Mouse (Mus musculus) right cerebral cortex, adult 18-20 months (tissue): ENCODE measurements at regions not wholly inside any gene's neighbourhood (a gene's known extent, or its start where the extent isn't known, plus 50 kb on each side); places are given as distances from the start of the nearest gene placed in this dataset.
"Not testable (repeated sequence)": the region's sequence is repeated elsewhere in the genome, so short reads cannot be mapped to it uniquely, and the experiment has no call there.

Experiments
- DNase-seq: peaks from one replicate; pipeline ENCODE4 v3.0.0; 2022; ENCODE audit warnings: mixed read lengths

GRCm38 (mm10) chrX:166809165-166809564 is 223.6 kb upstream of the Egfl6 start:
- DNase-seq = peak; percentile 51

DNA sequence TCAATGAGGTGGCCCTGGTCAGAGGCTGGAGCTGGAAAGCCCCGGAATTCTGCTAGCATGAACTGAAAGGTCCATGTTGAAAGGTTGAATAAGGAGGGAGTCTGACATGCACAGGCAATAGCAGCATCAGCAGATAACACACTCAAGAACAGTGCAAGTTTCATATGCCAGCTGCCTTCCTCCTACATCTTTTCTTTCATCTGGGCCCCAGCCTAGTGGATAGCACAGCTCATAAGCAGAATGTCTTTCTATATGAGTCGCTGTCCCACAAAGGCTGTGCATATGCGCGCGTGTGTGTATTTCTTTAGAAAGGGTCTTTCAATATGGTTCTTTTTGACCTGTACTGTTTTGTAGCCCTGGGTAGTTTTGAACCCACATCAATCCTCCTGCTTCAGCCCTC is 222.7 kb upstream of the Egfl6 start:
- peak; percentile 29 for DNase-seq

DNA sequence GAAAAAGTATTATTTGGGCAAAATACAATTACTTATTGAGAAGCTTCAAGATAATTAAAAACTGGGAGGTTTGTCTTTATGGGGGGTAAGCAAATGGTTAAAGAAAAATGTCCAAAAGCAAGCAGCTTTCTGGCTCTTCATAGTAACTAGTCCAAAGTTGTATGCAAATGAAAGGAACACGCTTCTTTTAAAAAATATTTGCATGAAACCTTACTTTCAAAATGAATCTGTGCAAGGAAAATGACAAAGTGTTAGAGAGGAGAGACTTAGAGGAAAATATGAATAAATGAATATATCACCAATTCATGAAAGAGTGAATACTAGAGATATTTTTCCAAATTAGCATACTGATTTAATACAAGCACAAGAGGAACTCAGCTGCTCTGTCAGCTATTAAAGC is 220.4 kb upstream of the Egfl6 start:
- DNase-seq = no peak

- no peak for DNase-seq
Measured at GRCm38 (mm10) chrX:166805480-166805879, 220.0 kb upstream of the Egfl6 start.

DNA sequence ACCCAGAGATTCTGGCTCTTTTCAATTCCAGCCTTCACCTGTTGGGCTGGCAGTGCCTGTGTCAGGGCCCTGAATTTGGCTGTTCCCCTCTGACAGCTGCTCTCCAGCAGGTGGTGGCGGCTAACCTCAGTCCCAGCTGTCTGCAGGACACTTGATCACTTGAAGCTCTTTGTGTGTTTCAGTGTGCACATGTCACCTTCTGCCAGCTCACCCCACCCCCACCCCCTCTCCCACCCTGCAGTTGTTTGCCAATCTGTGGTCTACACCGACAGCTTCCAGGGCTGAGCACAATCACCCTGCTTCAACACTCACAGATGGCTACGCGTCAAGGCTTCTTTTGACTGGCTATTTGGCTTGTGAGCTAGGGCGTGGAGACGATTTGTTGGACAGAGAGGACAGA is 217.7 kb upstream of the Egfl6 start:
- DNase-seq = no peak

DNA sequence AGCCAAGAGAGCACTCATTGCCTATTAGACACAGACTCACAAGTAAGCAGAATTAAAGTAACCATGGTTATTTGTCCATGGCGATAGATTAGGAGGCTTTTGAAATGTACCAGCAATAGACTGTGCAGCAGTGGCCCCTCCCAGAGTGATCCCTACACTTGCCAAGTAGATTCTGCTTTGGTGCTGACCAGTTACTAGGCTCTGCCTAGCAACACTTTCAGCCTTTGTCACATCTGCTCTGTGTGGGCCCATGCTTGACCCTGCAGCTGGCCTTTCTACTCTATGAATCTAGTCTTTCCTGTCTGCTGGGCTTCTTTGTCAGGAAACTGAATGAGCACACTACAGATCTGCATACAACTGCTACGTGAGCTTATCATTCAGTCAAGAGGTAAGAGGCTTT is 215.5 kb upstream of the Egfl6 start:
- no peak for DNase-seq

DNA sequence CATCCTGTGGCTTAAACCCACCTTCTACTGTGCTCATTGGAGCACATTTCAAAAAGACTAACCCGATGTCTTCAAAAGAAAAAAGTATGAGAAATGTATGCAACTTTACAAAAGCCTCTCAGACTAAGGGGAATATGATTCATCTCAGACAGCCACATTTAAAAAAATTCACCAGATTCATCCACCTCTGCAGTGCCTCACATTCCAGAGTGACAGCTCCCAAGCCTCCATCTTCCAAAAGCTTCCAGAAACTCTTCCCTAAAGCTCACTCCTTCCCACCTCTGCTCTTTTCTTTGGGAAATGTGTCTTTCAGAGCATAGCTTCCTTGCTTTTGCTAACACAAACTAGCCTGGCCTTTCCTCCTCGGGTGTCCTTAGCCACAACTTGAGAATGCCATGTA is 210.1 kb upstream of the Egfl6 start:
- DNase-seq = peak; percentile 28

DNA sequence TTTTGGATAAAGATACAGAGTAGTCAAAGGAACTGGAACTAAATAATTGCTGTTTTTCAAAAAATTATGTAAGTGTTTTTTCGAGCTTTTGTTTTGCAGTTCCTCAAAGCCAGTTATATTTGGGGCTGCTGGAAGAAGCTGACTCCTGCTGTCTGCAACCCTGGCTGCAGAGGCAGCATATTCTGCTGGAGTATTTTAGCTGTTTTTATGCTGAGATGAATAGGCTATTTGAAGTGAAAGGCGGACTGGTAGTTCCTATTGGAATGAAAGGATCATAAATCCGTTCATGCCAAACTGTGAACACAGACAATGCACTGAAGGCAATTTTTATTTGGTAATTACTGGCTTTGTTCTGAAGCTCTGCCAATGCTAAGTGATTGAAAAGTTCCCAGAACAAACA is 203.5 kb upstream of the Egfl6 start:
- DNase-seq = peak; percentile 36

DNA sequence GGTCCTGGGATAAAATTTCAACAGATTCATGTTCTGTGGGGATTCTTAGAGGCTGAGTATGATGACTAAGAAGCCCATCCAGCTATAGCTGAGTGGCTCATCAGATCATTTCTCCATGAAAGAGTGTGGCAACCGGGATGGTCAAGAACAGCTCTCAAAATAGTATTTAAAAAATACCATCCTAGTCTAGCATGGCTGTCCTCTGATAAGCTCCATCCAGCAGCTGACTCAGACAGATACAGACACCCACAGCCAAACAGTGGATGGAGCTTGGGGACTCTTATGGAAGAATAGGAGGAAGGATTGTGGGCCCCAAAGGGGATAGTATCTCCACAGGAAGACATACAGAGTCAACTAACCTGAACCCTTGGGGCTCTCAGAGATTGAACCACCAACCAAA is 201.6 kb upstream of the Egfl6 start:
- not testable (repeated sequence) for DNase-seq

DNA sequence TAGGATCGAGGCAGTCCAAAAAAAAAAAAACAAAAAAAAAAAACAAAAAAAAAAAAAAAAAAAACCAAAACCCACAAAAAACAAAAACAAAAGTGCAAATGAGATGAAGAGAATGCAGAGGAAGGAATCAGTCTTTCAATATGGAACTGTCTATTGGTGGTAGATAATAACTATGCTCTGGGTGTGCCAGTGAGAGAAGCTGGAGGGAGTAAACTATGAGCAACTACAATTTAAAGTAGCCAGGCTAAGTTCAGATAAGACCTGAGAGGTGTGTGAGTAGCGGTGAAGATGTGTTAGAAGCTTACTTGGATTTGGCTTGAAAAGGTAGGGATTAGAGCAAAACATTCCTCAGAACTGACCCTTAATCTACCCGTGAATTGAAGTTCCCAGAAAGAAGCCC is 200.1 kb upstream of the Egfl6 start:
- no peak for DNase-seq

DNA sequence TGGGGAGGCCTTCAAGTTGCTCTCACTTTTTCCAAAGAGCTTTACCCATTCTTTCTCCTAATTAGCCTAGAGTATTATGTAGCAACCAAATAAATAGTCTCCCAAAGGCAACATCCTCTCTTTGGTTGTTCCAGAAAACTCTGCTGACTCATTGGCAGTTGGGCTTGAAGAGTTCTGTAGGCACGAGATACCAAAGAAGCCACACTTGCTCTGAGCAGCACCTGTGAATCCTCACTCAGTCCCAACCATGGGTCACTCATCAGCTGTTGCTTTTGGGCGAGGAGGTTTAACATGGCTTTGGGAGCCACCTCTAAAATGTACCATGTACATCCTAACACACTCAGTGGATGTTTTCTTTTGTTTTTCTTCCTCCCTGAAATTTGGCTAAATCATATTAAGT is 197.9 kb upstream of the Egfl6 start:
- DNase-seq = no peak

GRCm38 (mm10) chrX:166779334-166780092 is 194.0 kb upstream of the Egfl6 start:
- no peak for DNase-seq

DNA sequence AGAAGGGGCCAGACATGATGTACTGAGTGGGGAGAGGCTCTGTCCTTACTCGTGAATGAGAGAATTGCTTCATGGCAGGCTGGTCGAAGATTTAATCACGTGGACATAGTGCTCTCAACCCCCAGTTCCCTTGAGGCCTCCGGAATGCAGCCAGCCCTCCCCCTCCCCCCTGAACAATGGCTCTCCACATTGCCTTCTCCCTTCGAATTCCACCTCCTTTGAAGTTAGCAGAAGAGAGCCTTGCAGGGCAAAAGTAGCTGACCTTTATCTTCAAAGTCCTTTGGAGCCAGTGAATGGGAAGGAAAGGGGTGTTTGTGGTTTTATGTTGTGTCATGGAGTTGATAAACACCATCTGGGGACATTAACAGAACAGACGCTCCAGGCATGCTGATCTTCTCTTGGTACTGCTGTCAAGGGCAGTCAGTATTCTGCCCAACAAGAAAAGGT is 187.9 kb upstream of the Egfl6 start:
- DNase-seq = no peak

GRCm38 (mm10) chrX:166766991-166767390 is 181.5 kb upstream of the Egfl6 start:
- no peak for DNase-seq

DNA sequence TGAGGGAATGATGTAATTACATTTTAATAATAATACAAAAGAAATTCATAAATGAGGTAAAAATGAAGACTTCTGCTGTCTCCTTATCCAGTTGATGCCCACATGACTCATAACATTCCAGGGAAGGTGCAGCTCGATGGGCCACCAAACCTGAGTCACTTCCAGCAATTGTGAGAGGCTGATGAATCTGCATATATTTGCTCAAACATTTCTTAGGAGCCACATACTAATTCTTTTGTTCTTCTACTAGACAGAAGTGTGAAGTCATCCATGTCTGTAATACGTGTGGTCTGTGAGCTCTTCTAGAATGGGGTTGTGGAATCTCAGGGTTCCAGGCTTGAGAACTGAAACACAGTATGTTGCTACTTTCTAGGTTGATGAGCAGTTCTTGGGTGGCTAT is 180.1 kb upstream of the Egfl6 start:
- DNase-seq = no peak

DNA sequence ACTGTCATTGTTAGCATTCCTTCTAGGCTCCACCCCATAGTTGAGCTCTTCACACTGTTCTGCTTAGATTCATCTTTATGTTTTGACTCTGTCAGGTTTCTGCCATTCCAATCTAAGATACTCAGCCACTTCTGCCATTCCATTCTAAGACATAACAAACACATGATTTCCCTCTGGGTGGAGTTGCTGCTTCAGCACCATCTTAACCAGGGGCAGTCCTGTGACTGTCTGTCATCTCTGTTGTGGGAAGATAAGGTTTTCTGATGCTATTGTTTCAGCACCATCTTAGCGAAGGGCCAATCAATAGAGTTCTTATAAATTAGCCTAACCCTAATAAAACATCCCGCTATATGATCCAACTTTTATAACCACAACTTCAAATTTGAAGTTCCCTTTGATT is 176.6 kb upstream of the Egfl6 start:
- no peak for DNase-seq

GRCm38 (mm10) chrX:166757152-166757551 is 171.6 kb upstream of the Egfl6 start:
- DNase-seq = no peak

GRCm38 (mm10) chrX:166754967-166755654 is 169.6 kb upstream of the Egfl6 start:
- DNase-seq = no peak

- no peak for DNase-seq
Measured at GRCm38 (mm10) chrX:166749055-166749679, 163.6 kb upstream of the Egfl6 start.

DNA sequence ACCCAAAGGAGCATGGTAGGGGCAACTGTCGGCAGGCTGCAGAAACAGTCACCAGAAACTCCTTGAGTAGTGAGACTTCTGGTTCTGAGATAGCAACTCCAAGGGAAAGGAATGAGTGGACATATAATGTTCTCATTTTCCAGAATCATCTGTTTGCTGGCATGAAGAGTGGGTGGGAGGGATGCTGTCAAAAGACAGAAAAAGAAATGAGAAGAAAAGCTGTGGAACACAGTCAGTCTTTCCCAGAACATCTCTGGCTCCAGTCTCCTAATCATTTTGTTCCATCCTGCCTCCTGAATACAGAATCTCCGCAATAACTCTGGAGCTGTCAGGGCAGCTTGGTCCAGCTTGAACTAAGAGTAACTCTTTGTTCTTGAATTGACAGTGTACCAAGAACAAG is 145.8 kb upstream of the Egfl6 start:
- peak; percentile 12 for DNase-seq

- no peak for DNase-seq
Measured at GRCm38 (mm10) chrX:166728622-166728928, 143.1 kb upstream of the Egfl6 start.

- no peak for DNase-seq
Measured at GRCm38 (mm10) chrX:166727823-166728621, 142.5 kb upstream of the Egfl6 start.

GRCm38 (mm10) chrX:166725761-166726503 is 140.4 kb upstream of the Egfl6 start:
- no peak for DNase-seq
